Mouse (Mus musculus) kidney, adult 2 months (tissue): ENCODE data around the gene Shank3.

Experiments used
- CTCF ChIP-seq: fragments of 200-500 bp; conservative IDR thresholded peaks from 2 replicates; pipeline ENCODE4 v1.5.1; 2011; ENCODE audit warnings: low read depth, mild to moderate bottlenecking, control low read depth, low read length, moderate library complexity, mixed read lengths; ENCODE audit not compliant: insufficient read depth, insufficient read length
- POLR2A ChIP-seq: fragments of 200-500 bp; IDR thresholded peaks from one replicate; pipeline ENCODE4 v1.6.1; 2011; ENCODE audit warnings: low read depth, low read length, control low read depth

DNA sequence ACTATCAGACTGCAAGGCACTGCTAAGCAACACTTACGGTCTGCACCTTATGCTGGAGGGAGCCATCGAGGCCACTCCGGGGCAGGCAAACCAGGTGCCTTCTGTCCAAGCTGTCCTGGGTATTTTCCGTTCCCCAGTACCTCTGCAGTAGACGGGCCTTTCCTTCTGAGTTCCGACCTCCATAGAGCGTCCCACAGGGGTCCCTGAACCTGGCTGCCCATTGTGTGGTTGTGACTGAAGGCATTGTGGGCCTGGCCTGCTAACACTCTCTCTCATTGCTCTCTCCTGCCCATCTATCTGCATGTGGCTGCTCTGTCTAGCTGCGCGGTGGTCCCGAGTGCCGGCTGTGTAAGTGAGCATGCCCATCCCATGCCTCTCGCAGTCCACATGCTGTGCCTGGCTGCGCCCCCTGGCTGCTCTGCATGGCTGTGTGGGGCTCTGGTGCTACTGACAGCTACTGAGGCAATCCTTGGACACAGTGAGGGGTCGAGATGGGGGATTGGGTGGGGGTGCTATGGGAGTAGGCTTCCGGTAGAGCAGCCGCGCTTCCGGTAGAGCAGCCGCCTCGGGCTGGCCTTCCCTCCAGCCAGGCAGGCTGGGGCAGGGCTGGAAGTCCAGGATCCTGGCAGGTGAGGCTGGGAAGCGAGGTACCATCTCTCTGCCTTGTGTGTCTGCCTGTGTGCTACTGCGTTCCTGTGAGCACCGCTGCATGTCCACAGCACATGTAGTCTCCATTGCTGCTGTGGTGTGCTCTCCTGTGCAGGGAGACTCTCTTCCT is 57.2 kb downstream of the Shank3 start:
- no peak for TF ChIP-seq CTCF
- no peak for TF ChIP-seq POLR2A
